Mouse (Mus musculus): ENCODE measurements around the gene Lpar3. TPM values are rescaled to one million over a fixed set of nuclear protein-coding genes. Genes with fewer than 3 reads are reported as not detected.

The Lpar3 gene
- polyA plus RNA-seq, 1 experiment from 2014 or later = 0.70 TPM

DNA sequence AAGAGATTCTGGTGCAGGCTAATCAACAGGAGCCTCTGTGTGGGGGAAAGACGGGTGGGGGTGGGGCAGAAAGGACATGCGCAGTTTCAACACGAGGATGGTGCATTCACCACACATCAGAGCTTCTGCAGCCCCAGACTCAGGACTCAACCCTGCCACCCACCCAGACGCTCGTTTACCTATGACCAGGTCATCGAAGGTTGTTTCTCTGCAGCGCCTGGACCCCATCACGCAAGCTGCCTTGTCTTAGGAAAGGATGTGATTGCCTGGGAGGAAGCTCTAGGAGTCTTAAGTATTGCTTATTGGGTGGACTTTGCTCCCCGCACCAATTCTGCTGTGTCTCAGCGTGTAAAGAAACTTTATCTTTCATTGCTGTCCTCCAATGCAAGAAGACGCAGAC, 40.1 kb downstream of the Lpar3 start:
- WGBS = 89% methylated on average over 11 of the region's 11 CpGs
- Histone ChIP-seq H3K4me1 (ENCODE audit: control insufficient read depth, insufficient read depth, low read length) (no peaks in the 10 kb centered on the region), H3K27ac (ENCODE audit: low read length) (no peak overlapping the region), H3K27me3 (ENCODE audit: control insufficient read depth, insufficient read depth, low read depth, low read length) (no peaks in the 10 kb centered on the region), H3K4me2 (ENCODE audit: low read length) (no peak overlapping the region), H3K36me3 (ENCODE audit: control insufficient read depth, insufficient read depth, low read length) (no peaks in the 10 kb centered on the region), H3K9me3 (replicated peaks; ENCODE audit: control insufficient read depth, low read length, poor library complexity, severe bottlenecking) (no peaks in the 10 kb centered on the region), H3K9ac (ENCODE audit: low read depth, low read length) (no peak overlapping the region), H3K4me3 (ENCODE audit: low read depth, low read length) (no peak overlapping the region)
- ATAC-seq = no peak

DNA sequence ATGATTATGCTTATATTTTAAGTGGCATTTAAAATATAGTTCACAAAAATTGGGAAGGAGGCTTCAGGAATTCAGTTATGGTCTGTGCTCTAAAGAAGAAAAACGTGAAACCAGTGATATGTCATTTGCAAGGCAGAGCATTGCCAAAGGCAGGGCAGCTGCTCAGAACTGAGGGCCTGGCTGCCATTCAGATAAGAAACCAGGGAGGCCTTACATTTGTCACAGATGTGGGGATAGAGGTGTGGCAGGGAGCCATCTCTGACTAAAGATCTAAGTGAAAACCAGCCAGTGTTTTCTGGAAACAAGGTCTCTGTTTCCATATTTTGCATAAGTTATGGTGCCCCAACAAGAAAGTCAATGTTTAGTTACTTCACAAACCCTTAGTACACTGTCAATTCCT, 41.8 kb downstream of the Lpar3 start:
- Histone ChIP-seq H3K27ac (ENCODE audit: low read length) (no peak overlapping the region), H3K36me3 (ENCODE audit: control insufficient read depth, insufficient read depth, low read length) (no peaks in the 10 kb centered on the region), H3K4me2 (ENCODE audit: low read length) (no peak overlapping the region), H3K9me3 (replicated peaks; ENCODE audit: control insufficient read depth, low read length, poor library complexity, severe bottlenecking) (no peaks in the 10 kb centered on the region), H3K9ac (ENCODE audit: low read depth, low read length) (no peak overlapping the region), H3K27me3 (ENCODE audit: control insufficient read depth, insufficient read depth, low read depth, low read length) (no peaks in the 10 kb centered on the region), H3K4me3 (ENCODE audit: low read depth, low read length) (no peak overlapping the region), H3K4me1 (ENCODE audit: control insufficient read depth, insufficient read depth, low read length) (no peaks in the 10 kb centered on the region)
- WGBS = 65% methylated on average over 1 of the region's 1 CpGs
- ATAC-seq = no peak

DNA sequence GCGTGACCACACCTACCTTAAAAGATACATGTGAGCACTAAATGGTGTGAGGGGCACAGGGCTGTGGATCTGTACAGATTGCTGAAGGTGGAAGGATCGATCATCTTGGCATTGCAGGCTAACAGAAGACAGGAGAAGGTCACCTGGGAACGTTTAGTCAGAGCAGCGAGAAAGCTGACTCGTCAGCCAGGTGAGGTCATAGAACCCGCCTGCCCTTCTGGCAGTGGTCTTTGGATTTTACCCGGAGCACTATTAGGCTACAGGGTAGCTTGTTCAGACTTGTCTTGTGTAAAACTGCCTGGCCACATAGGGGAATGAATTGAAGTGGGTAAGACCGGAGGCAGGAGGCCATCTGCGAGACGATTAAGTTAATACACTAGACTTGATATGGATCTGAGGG, 43.4 kb downstream of the Lpar3 start:
- Histone ChIP-seq H3K4me2 (ENCODE audit: low read length) (no peak overlapping the region), H3K27me3 (ENCODE audit: control insufficient read depth, insufficient read depth, low read depth, low read length) (no peaks in the 10 kb centered on the region), H3K4me3 (ENCODE audit: low read depth, low read length) (no peak overlapping the region), H3K9me3 (replicated peaks; ENCODE audit: control insufficient read depth, low read length, poor library complexity, severe bottlenecking) (no peaks in the 10 kb centered on the region), H3K27ac (ENCODE audit: low read length) (no peak overlapping the region), H3K4me1 (ENCODE audit: control insufficient read depth, insufficient read depth, low read length) (peaks cover 3% of the 10 kb centered on the region; the same call in 1 of the 2 replicates), H3K36me3 (ENCODE audit: control insufficient read depth, insufficient read depth, low read length) (no peaks in the 10 kb centered on the region), H3K9ac (ENCODE audit: low read depth, low read length) (no peak overlapping the region)
- ATAC-seq = no peak
- WGBS = 91% methylated on average over 10 of the region's 10 CpGs

DNA sequence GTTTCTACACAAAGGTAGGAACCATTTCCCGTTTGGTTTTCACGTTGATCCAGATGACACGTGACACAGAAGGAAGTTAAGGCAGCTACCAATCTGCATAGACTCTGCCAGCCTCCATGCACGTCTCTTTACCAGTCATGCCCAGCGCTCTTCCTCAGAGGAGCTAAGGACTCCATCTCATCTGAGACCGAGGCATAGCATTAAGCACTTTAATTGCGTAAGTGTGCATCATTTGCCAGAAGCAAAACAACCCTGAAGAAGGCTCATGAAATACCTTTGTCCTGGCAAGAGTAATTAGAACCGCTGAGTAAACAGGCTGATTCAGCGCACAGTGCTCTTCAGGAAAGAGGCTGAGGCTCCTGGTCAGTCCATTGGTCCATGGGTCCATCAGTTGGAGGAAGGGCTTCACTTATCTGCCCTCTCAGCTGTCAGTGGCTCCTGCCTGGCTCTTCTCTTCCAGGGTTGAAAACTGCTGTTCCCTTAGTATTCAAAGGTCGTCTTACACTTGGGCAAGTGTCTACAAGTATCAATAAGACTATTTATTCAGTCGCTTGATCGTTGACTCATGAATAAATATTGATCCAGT, 44.9 kb downstream of the Lpar3 start:
- Histone ChIP-seq H3K9me3 (replicated peaks; ENCODE audit: control insufficient read depth, low read length, poor library complexity, severe bottlenecking) (no peaks in the 10 kb centered on the region), H3K9ac (ENCODE audit: low read depth, low read length) (no peak overlapping the region), H3K27me3 (ENCODE audit: control insufficient read depth, insufficient read depth, low read depth, low read length) (no peaks in the 10 kb centered on the region), H3K27ac (ENCODE audit: low read length) (no peak overlapping the region), H3K4me3 (ENCODE audit: low read depth, low read length) (no peak overlapping the region), H3K4me1 (ENCODE audit: control insufficient read depth, insufficient read depth, low read length) (peaks cover 3% of the 10 kb centered on the region; the same call in 1 of the 2 replicates), H3K4me2 (ENCODE audit: low read length) (no peak overlapping the region), H3K36me3 (ENCODE audit: control insufficient read depth, insufficient read depth, low read length) (no peaks in the 10 kb centered on the region)
- 79% methylated on average over 12 of the region's 12 CpGs for WGBS
- ATAC-seq = no peak

DNA sequence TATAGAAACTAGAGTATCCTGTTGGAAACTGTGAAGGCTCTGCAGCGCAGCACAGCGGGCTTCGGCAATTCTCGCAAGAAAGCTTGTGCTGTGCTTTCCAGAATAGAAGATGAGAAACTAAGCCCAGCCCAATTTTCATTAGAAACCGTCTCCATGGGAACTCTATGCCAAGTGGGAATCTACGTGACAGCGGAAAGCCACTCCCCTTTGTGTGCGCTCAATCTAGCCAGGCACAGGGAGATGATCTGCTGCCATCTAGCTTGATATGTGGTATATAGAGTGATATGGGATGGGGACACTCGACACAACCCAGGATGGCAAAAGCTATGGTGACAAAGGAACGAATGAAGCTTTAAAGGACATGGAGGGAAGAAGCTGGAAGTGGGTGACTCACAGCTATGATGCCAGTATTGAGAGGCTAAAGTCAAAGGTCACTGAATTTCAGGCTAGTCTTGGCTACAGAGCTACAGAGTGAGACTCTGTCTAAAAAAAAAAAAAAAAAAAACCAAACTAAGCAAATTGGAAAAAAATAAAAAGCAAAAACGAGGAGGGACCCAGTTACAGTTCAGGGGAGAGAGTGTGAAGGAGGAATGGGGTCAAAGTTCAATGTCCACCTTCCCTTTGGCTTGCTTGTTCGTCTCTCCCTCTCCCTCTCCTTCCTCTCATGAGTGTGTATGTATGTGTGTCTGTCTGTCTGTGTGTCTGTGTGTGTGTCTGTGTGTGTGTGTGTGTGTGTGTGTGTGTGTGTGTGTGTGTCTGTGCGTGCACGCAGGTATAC, 47.5 kb downstream of the Lpar3 start:
- peak; percentile 90 for ATAC-seq
- Histone ChIP-seq H3K27ac (ENCODE audit: low read length) (peak overlapping the region; percentile 26; the same call in 1 of the 2 replicates), H3K4me1 (ENCODE audit: control insufficient read depth, insufficient read depth, low read length) (peaks cover 3% of the 10 kb centered on the region; the same call in 1 of the 2 replicates), H3K4me3 (ENCODE audit: low read depth, low read length) (no peak overlapping the region), H3K4me2 (ENCODE audit: low read length) (peak overlapping the region; percentile 25), H3K9me3 (replicated peaks; ENCODE audit: control insufficient read depth, low read length, poor library complexity, severe bottlenecking) (no peaks in the 10 kb centered on the region), H3K27me3 (ENCODE audit: control insufficient read depth, insufficient read depth, low read depth, low read length) (no peaks in the 10 kb centered on the region), H3K36me3 (ENCODE audit: control insufficient read depth, insufficient read depth, low read length) (no peaks in the 10 kb centered on the region), H3K9ac (ENCODE audit: low read depth, low read length) (no peak overlapping the region)
- WGBS = 69% methylated on average over 14 of the region's 14 CpGs

DNA sequence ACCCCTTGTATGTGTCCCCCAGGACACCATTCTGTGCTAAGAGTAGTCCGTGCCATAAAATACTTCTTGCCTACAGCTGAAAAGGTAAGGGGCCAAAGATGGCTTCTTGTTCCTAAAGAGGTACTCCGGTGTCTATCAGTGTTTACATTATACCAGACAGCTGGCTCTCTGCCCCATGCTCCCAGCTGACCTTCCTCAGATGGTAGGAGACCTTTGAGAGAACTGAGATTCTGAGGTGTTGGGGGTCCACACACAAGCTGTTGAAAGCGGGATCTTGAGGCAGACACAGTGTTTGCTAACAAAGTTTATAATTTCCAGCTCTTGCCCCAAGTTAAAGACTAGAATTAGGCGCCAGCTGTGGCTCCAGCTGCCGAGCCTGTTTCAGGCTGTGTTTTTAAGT, 53.7 kb downstream of the Lpar3 start:
- no peak for ATAC-seq
- no peaks in the 10 kb centered on the region for H3K9me3 ChIP-seq (replicated peaks; ENCODE audit: control insufficient read depth, low read length, poor library complexity, severe bottlenecking)
- no peak overlapping the region for H3K9ac ChIP-seq (ENCODE audit: low read depth, low read length)
- no peak overlapping the region for H3K27ac ChIP-seq (ENCODE audit: low read length)
- H3K4me1 ChIP-seq (ENCODE audit: control insufficient read depth, insufficient read depth, low read length) = no peaks in the 10 kb centered on the region
- H3K27me3 ChIP-seq (ENCODE audit: control insufficient read depth, insufficient read depth, low read depth, low read length) = no peaks in the 10 kb centered on the region
- WGBS = 79% methylated on average over 5 of the region's 5 CpGs
- H3K4me3 ChIP-seq (ENCODE audit: low read depth, low read length) = no peak overlapping the region
- H3K36me3 ChIP-seq (ENCODE audit: control insufficient read depth, insufficient read depth, low read length) = no peaks in the 10 kb centered on the region
- H3K4me2 ChIP-seq (ENCODE audit: low read length) = no peak overlapping the region

DNA sequence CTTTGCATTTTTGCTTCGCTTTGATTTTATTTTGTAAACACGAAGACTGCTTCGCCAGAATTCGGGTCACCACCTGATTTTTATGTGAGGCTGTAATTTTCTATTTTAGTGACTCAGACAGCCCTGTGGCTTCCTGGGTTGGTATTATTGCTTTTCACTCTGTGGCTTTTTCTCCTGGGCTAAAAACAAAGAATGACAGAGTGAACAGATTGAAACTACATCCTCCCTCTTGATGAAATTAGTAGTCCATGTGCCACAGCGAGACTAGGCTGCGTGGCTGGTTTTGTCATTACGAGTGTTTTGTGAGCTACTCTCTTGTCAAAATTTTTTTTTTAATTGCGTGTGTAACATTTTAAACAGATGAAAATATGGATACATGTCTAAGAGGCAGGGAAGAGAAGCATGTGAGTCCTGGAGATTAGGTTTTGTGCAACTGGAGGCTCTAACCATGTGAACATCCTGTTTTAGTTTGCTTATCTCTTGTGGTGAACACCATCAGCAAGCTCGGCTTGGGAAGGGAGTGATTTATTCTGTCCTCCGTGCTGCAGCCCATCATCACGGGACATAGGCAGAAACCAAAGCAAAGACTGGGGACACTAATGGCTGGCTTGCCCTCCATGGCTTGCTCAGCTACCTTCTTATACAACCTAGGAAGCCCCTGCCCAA, 54.7 kb downstream of the Lpar3 start:
- H3K4me2 ChIP-seq (ENCODE audit: low read length) = no peak overlapping the region
- no peak for ATAC-seq
- 84% methylated on average over 11 of the region's 11 CpGs for WGBS
- no peaks in the 10 kb centered on the region for H3K36me3 ChIP-seq (ENCODE audit: control insufficient read depth, insufficient read depth, low read length)
- no peaks in the 10 kb centered on the region for H3K4me1 ChIP-seq (ENCODE audit: control insufficient read depth, insufficient read depth, low read length)
- H3K27me3 ChIP-seq (ENCODE audit: control insufficient read depth, insufficient read depth, low read depth, low read length) = no peaks in the 10 kb centered on the region
- no peak overlapping the region for H3K9ac ChIP-seq (ENCODE audit: low read depth, low read length)
- H3K27ac ChIP-seq (ENCODE audit: low read length) = no peak overlapping the region
- H3K4me3 ChIP-seq (ENCODE audit: low read depth, low read length) = no peak overlapping the region
- no peaks in the 10 kb centered on the region for H3K9me3 ChIP-seq (replicated peaks; ENCODE audit: control insufficient read depth, low read length, poor library complexity, severe bottlenecking)

DNA sequence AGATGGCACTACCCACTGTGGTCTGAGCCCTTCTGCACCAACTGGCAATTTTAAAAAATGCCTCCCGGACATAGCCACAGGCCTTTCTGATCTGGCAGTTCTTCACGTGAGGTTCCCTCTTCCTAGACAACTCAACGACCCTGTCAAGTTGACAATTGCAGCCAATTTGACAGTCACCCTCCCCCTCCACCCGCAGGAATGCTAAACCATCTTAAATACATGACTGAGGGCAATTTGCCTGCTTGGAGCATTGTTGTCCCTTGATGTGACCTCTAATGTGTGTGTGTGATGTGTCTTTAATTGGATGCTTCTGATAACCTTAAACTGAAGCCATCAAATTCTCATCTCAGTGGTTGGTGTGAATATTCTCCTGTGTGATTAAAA, 55.3 kb downstream of the Lpar3 start:
- H3K9ac ChIP-seq (ENCODE audit: low read depth, low read length) = no peak overlapping the region
- H3K4me1 ChIP-seq (ENCODE audit: control insufficient read depth, insufficient read depth, low read length) = no peaks in the 10 kb centered on the region
- 57% methylated on average over 4 of the region's 4 CpGs for WGBS
- H3K27ac ChIP-seq (ENCODE audit: low read length) = no peak overlapping the region
- H3K27me3 ChIP-seq (ENCODE audit: control insufficient read depth, insufficient read depth, low read depth, low read length) = no peaks in the 10 kb centered on the region
- no peak overlapping the region for H3K4me2 ChIP-seq (ENCODE audit: low read length)
- no peak overlapping the region for H3K4me3 ChIP-seq (ENCODE audit: low read depth, low read length)
- no peak for ATAC-seq
- no peaks in the 10 kb centered on the region for H3K9me3 ChIP-seq (replicated peaks; ENCODE audit: control insufficient read depth, low read length, poor library complexity, severe bottlenecking)
- H3K36me3 ChIP-seq (ENCODE audit: control insufficient read depth, insufficient read depth, low read length) = no peaks in the 10 kb centered on the region

DNA sequence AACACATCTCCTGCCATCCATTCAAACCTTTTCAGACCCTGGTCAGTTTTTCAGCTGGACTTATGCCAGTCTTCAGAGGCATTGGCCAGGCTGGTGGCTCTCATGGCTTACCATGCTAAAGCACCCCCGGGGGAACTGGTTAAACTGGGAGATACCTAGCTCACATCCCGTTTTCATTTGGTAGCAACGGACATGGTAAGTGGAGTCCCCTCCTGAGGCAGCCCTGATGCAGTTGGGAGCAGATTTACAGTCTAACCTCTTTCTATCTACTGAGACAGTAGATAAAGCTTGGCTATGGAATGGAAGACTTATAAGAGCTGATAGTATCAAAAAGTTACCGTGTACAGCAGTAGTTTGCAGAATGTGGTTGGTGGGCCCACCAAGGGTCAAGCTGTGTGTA, 56.2 kb downstream of the Lpar3 start:
- no peaks in the 10 kb centered on the region for H3K36me3 ChIP-seq (ENCODE audit: control insufficient read depth, insufficient read depth, low read length)
- no peaks in the 10 kb centered on the region for H3K27me3 ChIP-seq (ENCODE audit: control insufficient read depth, insufficient read depth, low read depth, low read length)
- H3K27ac ChIP-seq (ENCODE audit: low read length) = no peak overlapping the region
- no peaks in the 10 kb centered on the region for H3K4me1 ChIP-seq (ENCODE audit: control insufficient read depth, insufficient read depth, low read length)
- WGBS = 97% methylated on average over 4 of the region's 4 CpGs
- no peak overlapping the region for H3K9ac ChIP-seq (ENCODE audit: low read depth, low read length)
- no peaks in the 10 kb centered on the region for H3K9me3 ChIP-seq (replicated peaks; ENCODE audit: control insufficient read depth, low read length, poor library complexity, severe bottlenecking)
- ATAC-seq = no peak
- H3K4me2 ChIP-seq (ENCODE audit: low read length) = no peak overlapping the region
- H3K4me3 ChIP-seq (ENCODE audit: low read depth, low read length) = no peak overlapping the region

Measured in midbrain, embryonic 16.5 days (tissue).